Mouse (Mus musculus): ENCODE data around the gene Mpig6b. TPM values are rescaled to one million over a fixed set of nuclear protein-coding genes. Genes with fewer than 3 reads are reported as not detected.

Gene Mpig6b
- polyA plus RNA-seq, 1 experiment = 0.66 TPM

DNA sequence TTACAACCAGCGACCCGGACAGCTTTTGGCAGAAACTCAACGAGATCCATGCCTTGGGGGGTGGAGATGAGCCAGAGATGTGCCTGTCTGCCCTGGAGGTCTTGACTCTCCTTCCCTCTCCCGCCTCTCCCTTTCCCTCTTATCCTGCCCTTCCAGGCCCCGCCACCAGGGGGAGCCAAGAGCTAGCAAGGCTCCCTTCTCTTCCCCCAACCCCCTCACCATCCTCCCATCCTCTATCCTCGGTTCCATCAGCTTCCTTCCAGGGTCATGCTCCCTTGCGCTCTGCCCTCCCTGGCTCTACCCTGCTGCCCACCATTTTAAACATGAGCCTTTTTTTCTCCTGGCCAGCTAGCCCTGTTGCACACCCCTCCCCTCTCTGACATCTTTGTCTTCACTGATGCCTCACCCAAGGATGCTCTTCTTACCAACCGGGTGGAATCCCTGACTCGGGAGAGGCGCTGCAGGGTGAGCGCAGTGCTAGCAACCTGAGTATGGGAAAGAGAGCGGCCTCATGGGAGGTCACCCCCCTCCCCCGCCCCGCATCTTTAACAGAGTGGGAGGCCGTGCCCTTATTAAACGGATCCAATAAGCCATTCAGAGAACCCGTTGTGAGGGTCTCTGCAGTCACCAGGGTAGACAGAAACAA is 44.7 kb downstream of the Mpig6b start:
- H3K27me3 ChIP-seq (replicated peaks; ENCODE audit: control insufficient read depth, insufficient read depth, low read length) = no peaks in the 10 kb centered on the region
- WGBS = 13% methylated on average over 17 of the region's 17 CpGs
- peak overlapping the region; percentile 86; the same call in 1 of the 2 replicates for H3K27ac ChIP-seq (ENCODE audit: insufficient read depth, low read depth, low read length)
- H3K4me3 ChIP-seq (ENCODE audit: insufficient read depth, low read depth, low read length) = no peak overlapping the region
- H3K36me3 ChIP-seq (ENCODE audit: control insufficient read depth, insufficient read depth, low read length) = no peaks in the 10 kb centered on the region
- TF ChIP-seq CTCF (conservative IDR thresholded peaks at IDR 0.05; ENCODE audit: insufficient read depth, insufficient read length, low read depth, low read length) (peak; percentile 95), POLR2A (IDR thresholded peaks at IDR 0.05; ENCODE audit: low read depth, low read length) (no peak)
- DNase-seq = peak; percentile 87
- no peaks in the 10 kb centered on the region for H3K4me1 ChIP-seq (ENCODE audit: control insufficient read depth, insufficient read depth, low read length)

DNA sequence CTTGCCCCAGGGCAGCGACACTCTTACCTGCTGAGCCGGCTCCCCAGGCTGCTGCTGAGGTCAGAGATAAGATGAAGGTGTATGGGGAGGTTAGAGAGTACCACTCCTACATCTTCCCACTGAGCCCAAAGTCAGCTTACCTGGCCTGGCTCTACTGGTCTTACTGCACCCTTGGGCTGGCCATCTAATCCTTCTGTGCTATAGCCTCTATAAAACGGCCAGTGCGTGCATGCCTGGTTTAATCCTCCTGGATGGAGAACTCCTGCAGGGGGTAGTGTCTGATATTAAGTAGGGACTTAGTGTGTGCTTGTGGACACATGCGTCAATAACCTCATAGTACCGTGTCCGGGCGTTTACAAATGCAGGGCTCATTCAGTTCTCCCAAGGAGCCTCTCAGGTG is 45.4 kb downstream of the Mpig6b start:
- no peaks in the 10 kb centered on the region for H3K27me3 ChIP-seq (replicated peaks; ENCODE audit: control insufficient read depth, insufficient read depth, low read length)
- TF ChIP-seq POLR2A (IDR thresholded peaks at IDR 0.05; ENCODE audit: low read depth, low read length) (no peak), CTCF (conservative IDR thresholded peaks at IDR 0.05; ENCODE audit: insufficient read depth, insufficient read length, low read depth, low read length) (no peak)
- no peak overlapping the region for H3K4me3 ChIP-seq (ENCODE audit: insufficient read depth, low read depth, low read length)
- no peaks in the 10 kb centered on the region for H3K36me3 ChIP-seq (ENCODE audit: control insufficient read depth, insufficient read depth, low read length)
- no peaks in the 10 kb centered on the region for H3K4me1 ChIP-seq (ENCODE audit: control insufficient read depth, insufficient read depth, low read length)
- no peak overlapping the region for H3K27ac ChIP-seq (ENCODE audit: insufficient read depth, low read depth, low read length)
- WGBS = 91% methylated on average over 8 of the region's 8 CpGs
- no peak for DNase-seq

DNA sequence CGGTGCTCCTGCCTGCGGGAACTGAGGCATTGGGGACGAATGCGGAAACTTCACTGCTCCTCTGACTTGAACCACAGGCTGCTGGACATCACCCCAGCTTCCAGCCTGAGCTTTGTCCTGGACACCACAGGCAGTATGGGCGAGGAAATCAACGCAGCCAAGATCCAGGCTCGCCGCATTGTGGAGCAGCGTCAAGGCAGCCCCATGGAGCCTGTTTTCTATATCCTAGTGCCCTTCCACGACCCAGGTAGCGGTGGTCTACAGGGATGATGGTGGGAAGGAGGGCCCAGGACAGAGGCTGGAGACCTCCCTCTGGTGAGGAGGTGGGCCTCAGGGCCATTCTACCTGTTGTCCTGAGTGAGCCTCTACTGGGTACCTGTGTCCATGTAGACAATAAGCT is 46.1 kb downstream of the Mpig6b start:
- Histone ChIP-seq H3K4me3 (ENCODE audit: insufficient read depth, low read depth, low read length) (no peak overlapping the region), H3K36me3 (ENCODE audit: control insufficient read depth, insufficient read depth, low read length) (no peaks in the 10 kb centered on the region), H3K27ac (ENCODE audit: insufficient read depth, low read depth, low read length) (no peak overlapping the region), H3K4me1 (ENCODE audit: control insufficient read depth, insufficient read depth, low read length) (no peaks in the 10 kb centered on the region), H3K27me3 (replicated peaks; ENCODE audit: control insufficient read depth, insufficient read depth, low read length) (no peaks in the 10 kb centered on the region)
- DNase-seq = no peak
- TF ChIP-seq CTCF (conservative IDR thresholded peaks at IDR 0.05; ENCODE audit: insufficient read depth, insufficient read length, low read depth, low read length) (no peak), POLR2A (IDR thresholded peaks at IDR 0.05; ENCODE audit: low read depth, low read length) (no peak)
- WGBS = 85% methylated on average over 11 of the region's 11 CpGs

DNA sequence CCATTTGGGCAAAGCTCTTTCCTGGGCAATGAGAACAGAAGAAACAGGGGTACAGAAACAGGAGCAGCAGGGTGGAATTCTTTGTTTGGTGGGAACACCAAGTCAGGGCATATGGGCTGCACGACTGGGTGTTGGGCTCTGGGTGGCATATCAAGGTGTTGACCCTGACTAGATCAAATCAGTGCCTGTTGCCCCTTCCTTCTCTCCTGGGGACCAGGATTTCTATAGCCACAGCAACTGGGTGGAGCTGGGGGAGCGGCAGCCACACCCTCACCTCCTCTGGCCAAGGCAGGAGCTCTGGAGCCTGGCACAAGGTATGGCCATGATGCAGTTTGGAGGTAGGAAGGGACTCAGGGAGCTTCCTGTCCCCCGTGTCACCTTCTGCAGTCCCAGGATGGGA is 47.8 kb downstream of the Mpig6b start:
- 92% methylated on average over 3 of the region's 3 CpGs for WGBS

DNA sequence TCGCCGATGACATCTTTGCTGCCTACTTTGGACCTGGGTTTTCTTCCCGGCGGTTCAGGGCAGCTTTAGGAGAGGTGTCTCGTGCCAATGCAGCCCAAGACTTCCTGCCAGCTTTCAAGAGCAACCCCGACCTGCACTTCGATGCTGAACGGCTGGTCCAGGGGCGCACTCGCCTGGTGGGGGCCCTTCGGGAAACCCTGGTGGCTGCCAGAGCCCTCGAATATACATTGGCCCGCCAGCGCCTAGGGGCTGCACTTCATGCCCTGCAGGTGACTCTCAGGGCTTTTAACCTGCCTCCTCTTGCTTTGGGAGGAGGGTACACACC is 48.3 kb downstream of the Mpig6b start:
- H3K4me3 ChIP-seq (ENCODE audit: insufficient read depth, low read depth, low read length) = no peak overlapping the region
- WGBS = 76% methylated on average over 14 of the region's 14 CpGs
- H3K27ac ChIP-seq (ENCODE audit: insufficient read depth, low read depth, low read length) = no peak overlapping the region
- no peak for DNase-seq
- TF ChIP-seq CTCF (conservative IDR thresholded peaks at IDR 0.05; ENCODE audit: insufficient read depth, insufficient read length, low read depth, low read length) = no peak
- TF ChIP-seq POLR2A (IDR thresholded peaks at IDR 0.05; ENCODE audit: low read depth, low read length) = no peak
- no peaks in the 10 kb centered on the region for H3K4me1 ChIP-seq (ENCODE audit: control insufficient read depth, insufficient read depth, low read length)
- no peaks in the 10 kb centered on the region for H3K27me3 ChIP-seq (replicated peaks; ENCODE audit: control insufficient read depth, insufficient read depth, low read length)
- no peaks in the 10 kb centered on the region for H3K36me3 ChIP-seq (ENCODE audit: control insufficient read depth, insufficient read depth, low read length)

More for the DNA sequence above, 47.8 kb downstream of the Mpig6b start:
- H3K27ac ChIP-seq (ENCODE audit: insufficient read depth, low read depth, low read length) = no peak overlapping the region
- DNase-seq = no peak
- no peak overlapping the region for H3K4me3 ChIP-seq (ENCODE audit: insufficient read depth, low read depth, low read length)
- no peaks in the 10 kb centered on the region for H3K27me3 ChIP-seq (replicated peaks; ENCODE audit: control insufficient read depth, insufficient read depth, low read length)
- no peaks in the 10 kb centered on the region for H3K36me3 ChIP-seq (ENCODE audit: control insufficient read depth, insufficient read depth, low read length)
- H3K4me1 ChIP-seq (ENCODE audit: control insufficient read depth, insufficient read depth, low read length) = no peaks in the 10 kb centered on the region
- no peak for TF ChIP-seq POLR2A (IDR thresholded peaks at IDR 0.05; ENCODE audit: low read depth, low read length)
- TF ChIP-seq CTCF (conservative IDR thresholded peaks at IDR 0.05; ENCODE audit: insufficient read depth, insufficient read length, low read depth, low read length) = no peak

DNA sequence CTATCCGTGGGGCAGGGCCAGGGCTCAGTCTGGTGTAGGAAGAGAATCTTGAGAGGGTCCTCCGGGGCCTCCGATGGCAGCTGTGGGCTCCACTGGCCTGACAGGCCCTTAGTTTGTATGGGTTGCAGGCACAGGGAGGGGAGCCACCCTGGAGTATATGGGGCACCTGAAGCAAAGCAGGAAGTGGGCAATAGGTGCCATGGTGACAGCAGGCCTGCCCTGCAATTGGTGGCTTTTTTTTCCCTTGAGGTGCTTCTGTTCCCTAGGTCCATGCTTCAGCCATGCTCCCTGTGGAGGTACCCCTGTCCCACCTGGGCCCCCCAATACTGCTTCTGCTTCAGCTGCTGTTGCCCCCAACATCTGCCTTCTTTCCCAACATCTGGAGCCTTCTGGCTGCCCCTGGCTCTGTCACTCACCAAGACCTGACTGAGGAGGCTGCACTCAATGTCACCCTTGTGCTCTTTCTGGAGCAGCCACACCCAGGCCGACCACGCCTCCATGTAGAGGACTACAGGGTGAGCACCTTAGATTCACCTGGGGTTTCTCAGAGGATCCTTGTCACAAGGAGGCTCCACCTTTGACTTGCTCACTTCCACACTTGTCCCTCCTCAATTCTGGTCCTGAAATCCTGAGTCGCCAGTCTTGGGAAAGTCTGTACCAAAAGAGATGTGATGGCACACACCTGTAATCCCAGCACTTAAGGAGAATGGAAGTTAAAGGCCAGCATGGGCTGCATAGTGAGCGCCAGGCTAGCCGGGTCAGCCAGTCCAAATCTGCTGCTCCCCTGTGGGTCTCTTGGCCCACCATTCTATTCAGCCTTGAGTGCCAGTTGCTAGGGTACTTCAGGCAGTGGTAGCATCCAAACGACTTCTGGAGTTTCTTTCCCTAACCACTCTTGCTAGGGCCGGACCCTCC is 48.9 kb downstream of the Mpig6b start:
- 79% methylated on average over 10 of the region's 10 CpGs for WGBS
- no peak overlapping the region for H3K27ac ChIP-seq (ENCODE audit: insufficient read depth, low read depth, low read length)
- no peaks in the 10 kb centered on the region for H3K36me3 ChIP-seq (ENCODE audit: control insufficient read depth, insufficient read depth, low read length)
- H3K4me1 ChIP-seq (ENCODE audit: control insufficient read depth, insufficient read depth, low read length) = no peaks in the 10 kb centered on the region
- TF ChIP-seq POLR2A (IDR thresholded peaks at IDR 0.05; ENCODE audit: low read depth, low read length) (no peak), CTCF (conservative IDR thresholded peaks at IDR 0.05; ENCODE audit: insufficient read depth, insufficient read length, low read depth, low read length) (no peak)
- no peak overlapping the region for H3K4me3 ChIP-seq (ENCODE audit: insufficient read depth, low read depth, low read length)
- DNase-seq = no peak
- H3K27me3 ChIP-seq (replicated peaks; ENCODE audit: control insufficient read depth, insufficient read depth, low read length) = no peaks in the 10 kb centered on the region

DNA sequence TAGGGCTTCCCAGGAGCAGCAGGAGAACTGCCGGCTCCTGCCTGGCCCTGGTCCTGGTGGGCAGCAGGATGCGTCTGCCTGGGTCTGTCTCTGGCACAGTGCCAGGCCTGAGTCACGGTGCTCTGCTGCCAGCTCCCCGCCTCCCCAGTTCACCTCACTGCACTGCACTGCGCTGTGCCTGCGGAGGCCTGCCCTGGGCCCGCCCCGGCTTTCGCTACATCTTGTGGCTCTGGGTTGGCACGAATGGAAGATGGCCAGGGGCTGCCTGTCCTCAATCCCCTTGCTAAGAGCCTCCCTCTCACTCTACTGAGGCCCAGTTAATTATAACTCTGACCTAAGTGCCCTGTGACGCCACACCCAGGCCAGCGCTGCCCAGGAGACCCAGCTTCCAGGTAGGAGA is 49.6 kb downstream of the Mpig6b start, which contains the start of gene Vwa7:
Gene Vwa7 (plus strand): TSS at position 204 of the 400 bp plus-strand sequence.
- 36% methylated on average over 12 of the region's 12 CpGs for WGBS
- Histone ChIP-seq H3K4me3 (ENCODE audit: insufficient read depth, low read depth, low read length) (no peak within 1 kb of the TSS), H3K36me3 (ENCODE audit: control insufficient read depth, insufficient read depth, low read length) (no peaks in the 10 kb centered on the region; the same call in 1 of the 2 replicates), H3K4me1 (ENCODE audit: control insufficient read depth, insufficient read depth, low read length) (no peaks in the 10 kb centered on the region), H3K27me3 (replicated peaks; ENCODE audit: control insufficient read depth, insufficient read depth, low read length) (no peaks in the 10 kb centered on the region), H3K27ac (ENCODE audit: insufficient read depth, low read depth, low read length) (no peak within 1 kb of the TSS)
- peak; percentile 58 for DNase-seq
- TF ChIP-seq POLR2A (IDR thresholded peaks at IDR 0.05; ENCODE audit: low read depth, low read length) = no peak
- no peak for TF ChIP-seq CTCF (conservative IDR thresholded peaks at IDR 0.05; ENCODE audit: insufficient read depth, insufficient read length, low read depth, low read length)
